Mouse (Mus musculus): ENCODE data around the gene Ostc. TPM values are rescaled to one million over a fixed set of nuclear protein-coding genes. Genes with fewer than 3 reads are reported as not detected.

Gene Ostc
- 327 and 331 TPM in 2 replicates for polyA plus RNA-seq (2014; fragmentation: Nextera tagmentation; extraction: Ambion mirVana)

DNA sequence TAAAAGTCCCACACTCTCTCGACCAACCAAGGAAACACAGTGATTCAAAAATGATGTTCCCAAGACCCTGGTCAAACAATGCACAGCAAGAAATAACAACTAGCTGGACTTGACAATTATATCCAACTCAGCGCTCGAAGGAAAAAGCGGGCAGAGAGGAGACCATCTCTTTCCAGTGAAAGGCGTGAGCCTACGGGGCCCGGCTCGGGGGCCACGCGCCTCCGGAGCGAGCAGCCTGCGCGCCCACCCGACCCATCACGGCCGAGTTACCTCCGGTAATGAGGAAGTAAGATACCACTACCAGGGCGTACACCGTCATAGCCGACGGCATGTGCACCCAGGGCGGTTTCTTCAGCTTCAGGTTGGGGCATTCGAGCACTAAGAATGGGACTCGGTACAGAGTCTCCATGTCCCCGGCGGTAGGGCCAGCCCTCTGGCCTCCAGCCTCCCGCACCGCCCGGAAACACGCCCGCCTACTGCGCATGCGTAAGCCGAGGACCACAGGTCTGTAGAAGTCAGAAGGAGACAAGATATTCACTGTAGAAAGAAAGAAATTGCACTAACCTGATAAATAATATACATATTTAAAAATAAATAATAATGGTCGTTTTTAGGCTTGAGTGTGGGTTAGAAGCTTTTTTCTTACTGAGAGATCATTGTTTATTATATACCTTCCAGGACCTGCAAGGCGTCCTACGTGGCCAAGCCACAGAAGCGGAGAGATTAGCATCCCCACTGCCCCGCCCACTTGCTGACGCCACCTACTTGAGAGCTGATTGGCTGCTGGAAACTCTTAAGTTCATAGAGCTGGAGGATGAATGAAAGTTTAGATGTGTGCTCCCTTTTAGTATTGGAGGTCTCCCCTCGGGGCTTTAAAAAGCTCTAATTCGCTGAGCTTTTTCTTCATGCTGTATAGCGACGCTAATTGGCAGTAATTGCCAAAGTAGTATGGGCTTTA lies at the start of gene Ostc:
TSS of gene Ostc (minus strand) at position 478 of the 958 bp plus-strand sequence.
- H3K4me2 ChIP-seq (replicated peaks; ENCODE audit: low read depth, low read length), result peak within 1 kb of the TSS; percentile 45
- peaks cover 4% of the 10 kb centered on the region; the same call in 1 of the 2 replicates for H3K4me1 ChIP-seq (replicated peaks; ENCODE audit: control insufficient read depth, insufficient read depth, low read length)
- no peaks in the 10 kb centered on the region for H3K27me3 ChIP-seq (ENCODE audit: control insufficient read depth, insufficient read depth, low read length)
- peak within 1 kb of the TSS; percentile 79 for H3K4me3 ChIP-seq (ENCODE audit: low read depth, low read length)
- H3K9ac ChIP-seq (ENCODE audit: low read depth, low read length), result peak within 1 kb of the TSS; percentile 85
- H3K36me3 ChIP-seq (ENCODE audit: control insufficient read depth, insufficient read depth, low read length), result no peaks in the 10 kb centered on the region
- DNase-seq (ENCODE audit: low spot score) (peak; percentile 97), ATAC-seq (ENCODE audit: low FRiP score) (peak; percentile 99)
- peak within 1 kb of the TSS; percentile 67 for H3K27ac ChIP-seq (ENCODE audit: low read depth, low read length)
- H3K9me3 ChIP-seq (ENCODE audit: control insufficient read depth, low read length), result no peaks in the 10 kb centered on the region
- under 1% methylated on average over 45 of the region's 45 CpGs for WGBS

DNA sequence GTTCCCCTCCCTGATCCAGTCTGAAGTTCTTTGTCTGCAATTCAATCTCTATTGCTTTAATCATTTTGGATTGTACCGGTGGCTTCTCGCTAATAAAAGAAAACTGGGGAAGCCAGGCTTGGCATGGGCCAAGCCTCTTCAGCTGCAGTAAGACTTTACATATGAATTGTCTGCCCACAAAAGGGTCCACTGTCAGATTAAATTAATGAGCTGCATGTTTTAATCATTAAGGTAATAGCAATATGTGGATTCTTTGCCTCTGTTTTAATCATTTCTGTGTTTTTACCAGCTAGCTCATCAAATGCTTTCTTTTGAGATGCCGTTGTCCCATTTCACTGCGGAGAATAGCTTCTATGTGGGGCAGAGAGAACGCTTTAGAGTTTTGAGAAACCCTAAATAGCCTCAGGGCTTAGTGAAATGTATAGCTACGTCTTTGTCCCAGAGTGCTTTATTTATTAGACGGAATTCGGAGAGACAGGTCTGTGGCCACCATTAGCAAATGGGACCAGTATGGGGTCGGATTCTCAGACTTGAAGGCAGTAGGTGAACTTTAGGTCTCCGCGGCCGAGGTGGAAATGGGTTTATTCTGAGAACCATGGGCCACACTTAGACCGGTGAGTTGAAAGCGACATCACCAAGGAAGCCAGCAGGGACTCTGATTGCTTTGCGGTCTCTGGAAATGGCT lies 49.1 kb upstream of the Ostc start:
- Histone ChIP-seq H3K9ac (ENCODE audit: low read depth, low read length) (no peak overlapping the region), H3K4me3 (ENCODE audit: low read depth, low read length) (no peak overlapping the region), H3K36me3 (ENCODE audit: control insufficient read depth, insufficient read depth, low read length) (no peaks in the 10 kb centered on the region), H3K4me1 (replicated peaks; ENCODE audit: control insufficient read depth, insufficient read depth, low read length) (peaks cover 3% of the 10 kb centered on the region; the same call in 1 of the 2 replicates), H3K4me2 (replicated peaks; ENCODE audit: low read depth, low read length) (no peak overlapping the region), H3K27me3 (ENCODE audit: control insufficient read depth, insufficient read depth, low read length) (no peaks in the 10 kb centered on the region), H3K9me3 (ENCODE audit: control insufficient read depth, low read length) (no peaks in the 10 kb centered on the region), H3K27ac (ENCODE audit: low read depth, low read length) (no peak overlapping the region)
- ATAC-seq (ENCODE audit: low FRiP score), result peak; percentile 65; the same call in 1 of the 2 replicates
- DNase-seq (ENCODE audit: low spot score), result peak; percentile 10
- WGBS, result 64% methylated on average over 15 of the region's 15 CpGs

DNA sequence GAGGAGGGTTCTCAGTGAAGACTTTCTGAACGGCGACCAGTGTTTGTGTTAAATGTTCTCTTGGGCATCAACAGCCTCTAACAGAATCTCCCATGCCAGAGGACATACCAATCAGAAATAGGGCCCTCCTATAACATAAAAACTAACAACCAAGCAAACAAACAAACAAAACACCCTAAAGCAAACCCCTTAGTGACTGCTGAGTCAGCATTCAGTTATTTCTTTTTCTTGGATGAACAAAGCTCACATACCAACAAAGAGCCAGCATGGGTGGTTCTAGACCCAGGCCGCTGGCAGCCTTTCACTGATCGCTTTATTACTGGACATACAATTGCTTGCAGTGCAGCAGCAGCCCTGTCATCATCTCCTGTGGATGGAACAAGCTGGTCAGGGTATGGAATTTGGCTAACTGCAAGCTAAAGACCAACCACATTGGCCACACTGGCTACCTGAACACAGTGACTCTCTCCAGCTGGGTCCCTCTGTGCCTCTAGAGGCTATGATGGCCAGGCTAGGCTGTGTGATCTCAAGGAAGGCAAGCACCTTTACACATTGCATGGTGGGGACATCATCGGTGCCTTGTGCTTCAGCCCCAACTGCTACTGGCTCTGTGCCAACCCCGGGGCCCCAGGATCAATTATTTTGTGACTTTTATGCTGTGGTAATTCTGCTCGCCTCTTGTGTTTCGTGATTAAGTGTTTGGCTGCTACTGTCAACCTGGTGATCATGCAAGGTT lies 48.0 kb upstream of the Ostc start:
- Histone ChIP-seq H3K4me1 (replicated peaks; ENCODE audit: control insufficient read depth, insufficient read depth, low read length) (peaks cover 3% of the 10 kb centered on the region; the same call in 1 of the 2 replicates), H3K9me3 (ENCODE audit: control insufficient read depth, low read length) (no peaks in the 10 kb centered on the region), H3K27ac (ENCODE audit: low read depth, low read length) (no peak overlapping the region), H3K4me2 (replicated peaks; ENCODE audit: low read depth, low read length) (no peak overlapping the region), H3K36me3 (ENCODE audit: control insufficient read depth, insufficient read depth, low read length) (no peaks in the 10 kb centered on the region), H3K4me3 (ENCODE audit: low read depth, low read length) (no peak overlapping the region), H3K9ac (ENCODE audit: low read depth, low read length) (no peak overlapping the region), H3K27me3 (ENCODE audit: control insufficient read depth, insufficient read depth, low read length) (no peaks in the 10 kb centered on the region)
- peak; percentile 11 for DNase-seq (ENCODE audit: low spot score)
- 90% methylated on average over 8 of the region's 8 CpGs for WGBS
- 0 out of 2 replicates have a peak, but pooled peaks have one; percentile 50 for ATAC-seq (ENCODE audit: low FRiP score)

DNA sequence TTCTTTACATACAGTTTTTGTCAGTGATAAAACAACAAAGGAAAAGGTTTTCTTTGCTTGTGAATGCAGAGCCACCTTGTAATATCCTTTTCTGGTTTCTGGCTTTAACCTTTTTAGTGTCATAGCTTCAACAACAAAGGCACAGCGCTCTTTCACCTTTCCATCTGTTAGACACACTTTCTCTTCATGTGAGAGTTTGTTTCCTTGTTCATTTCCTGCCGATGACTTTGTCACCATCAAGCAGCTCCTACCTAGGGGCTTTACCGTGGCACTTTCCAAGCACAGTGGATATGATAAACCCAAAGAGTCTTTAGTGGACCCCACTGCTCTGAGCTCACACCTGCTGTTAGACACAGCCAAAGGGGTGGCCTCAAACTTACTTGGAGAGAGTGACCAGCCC lies 40.0 kb upstream of the Ostc start:
- H3K4me3 ChIP-seq (ENCODE audit: low read depth, low read length), result no peak overlapping the region
- WGBS, result 87% methylated on average over 3 of the region's 3 CpGs
- ATAC-seq (ENCODE audit: low FRiP score) (no peak), DNase-seq (ENCODE audit: low spot score) (no peak)
- H3K4me1 ChIP-seq (replicated peaks; ENCODE audit: control insufficient read depth, insufficient read depth, low read length), result no peaks in the 10 kb centered on the region
- H3K36me3 ChIP-seq (ENCODE audit: control insufficient read depth, insufficient read depth, low read length), result no peaks in the 10 kb centered on the region
- H3K9me3 ChIP-seq (ENCODE audit: control insufficient read depth, low read length), result no peaks in the 10 kb centered on the region
- H3K9ac ChIP-seq (ENCODE audit: low read depth, low read length), result no peak overlapping the region
- H3K27ac ChIP-seq (ENCODE audit: low read depth, low read length), result no peak overlapping the region
- H3K4me2 ChIP-seq (replicated peaks; ENCODE audit: low read depth, low read length), result no peak overlapping the region
- no peaks in the 10 kb centered on the region for H3K27me3 ChIP-seq (ENCODE audit: control insufficient read depth, insufficient read depth, low read length)

DNA sequence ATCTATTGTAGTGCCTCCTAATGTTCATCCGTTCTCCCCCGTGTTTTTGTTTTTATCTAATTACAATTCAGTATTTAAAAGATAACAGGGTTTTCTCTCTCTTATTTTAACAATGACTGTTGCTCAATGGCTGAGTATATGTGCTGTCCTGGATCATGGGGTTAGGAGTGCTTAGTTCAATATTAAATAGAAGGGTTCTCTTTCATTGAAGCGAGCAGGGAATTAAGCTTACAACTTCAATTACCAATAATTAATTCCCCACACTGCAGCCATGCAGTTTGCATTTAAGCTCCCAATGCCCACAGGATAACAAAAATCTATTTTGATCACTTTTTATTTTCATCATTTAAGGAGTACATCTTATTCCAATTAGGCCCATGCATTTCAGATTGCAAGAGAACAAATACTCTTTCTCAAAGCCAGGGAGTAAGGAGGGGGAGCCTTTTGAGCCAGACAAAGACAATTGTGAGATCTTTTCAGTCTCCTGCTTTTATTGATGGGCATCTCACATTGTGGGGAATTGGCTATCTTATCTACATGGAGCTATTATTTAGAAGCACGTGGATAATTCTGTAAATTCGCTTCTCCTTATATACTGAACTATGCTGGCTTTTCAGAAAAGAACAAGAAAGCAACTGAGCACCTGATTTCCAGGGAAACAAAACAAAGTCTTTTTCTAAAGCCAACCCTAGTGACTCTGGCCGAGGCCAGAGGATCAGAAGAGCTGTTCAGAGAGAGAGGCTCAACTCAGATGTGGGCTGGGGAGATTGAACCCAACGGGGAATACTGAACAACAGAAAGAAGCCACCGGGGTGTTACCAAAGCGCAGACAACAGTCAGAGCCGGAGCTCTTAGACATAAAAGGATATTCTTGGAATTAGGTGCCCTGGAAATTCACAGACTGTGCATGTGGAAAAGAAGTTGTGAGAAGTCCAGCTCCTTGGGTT lies 37.7 kb upstream of the Ostc start:
- WGBS, result 47% methylated on average over 10 of the region's 10 CpGs

DNA sequence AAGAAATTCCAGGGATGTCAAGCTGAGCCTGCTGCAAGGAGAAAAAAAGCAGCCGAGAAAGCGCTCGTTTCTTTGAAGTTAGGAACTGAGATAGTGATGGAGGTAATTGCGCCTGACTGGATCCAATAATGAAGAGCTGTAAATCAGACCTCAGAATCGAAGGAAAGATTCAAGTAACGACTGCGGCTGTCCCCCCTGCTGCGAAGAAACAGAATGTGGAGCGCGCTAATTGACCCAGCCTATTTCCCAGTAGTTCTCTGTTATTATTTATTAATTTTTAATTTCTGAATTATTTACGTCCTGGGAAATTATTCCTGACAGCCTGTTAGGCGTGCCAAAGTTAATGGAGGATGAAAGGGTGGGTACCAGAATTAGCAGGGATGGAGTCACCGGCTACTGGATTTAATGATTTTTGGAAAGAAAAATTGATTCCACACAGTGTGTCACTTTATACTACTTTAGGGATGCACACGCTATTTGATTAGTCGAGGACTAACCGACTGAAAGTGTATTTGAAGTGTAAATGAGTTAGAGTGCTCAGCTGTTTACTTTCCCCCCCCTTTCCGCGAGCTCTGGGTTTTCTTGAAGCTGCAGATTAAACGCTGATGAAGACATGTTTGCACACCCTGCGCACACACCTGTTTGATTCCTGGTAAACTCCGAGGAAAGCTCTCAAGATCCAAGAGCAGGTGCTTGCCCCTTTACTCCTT lies 28.6 kb upstream of the Ostc start:
- Histone ChIP-seq H3K4me2 (replicated peaks; ENCODE audit: low read depth, low read length) (no peak overlapping the region), H3K4me1 (replicated peaks; ENCODE audit: control insufficient read depth, insufficient read depth, low read length) (no peaks in the 10 kb centered on the region), H3K27ac (ENCODE audit: low read depth, low read length) (no peak overlapping the region), H3K27me3 (ENCODE audit: control insufficient read depth, insufficient read depth, low read length) (no peaks in the 10 kb centered on the region), H3K9ac (ENCODE audit: low read depth, low read length) (no peak overlapping the region), H3K4me3 (ENCODE audit: low read depth, low read length) (no peak overlapping the region), H3K36me3 (ENCODE audit: control insufficient read depth, insufficient read depth, low read length) (no peaks in the 10 kb centered on the region), H3K9me3 (ENCODE audit: control insufficient read depth, low read length) (no peaks in the 10 kb centered on the region)
- ATAC-seq (ENCODE audit: low FRiP score) (no peak), DNase-seq (ENCODE audit: low spot score) (no peak)
- WGBS, result 59% methylated on average over 21 of the region's 21 CpGs

More for the DNA sequence above, 37.7 kb upstream of the Ostc start:
- ATAC-seq (ENCODE audit: low FRiP score), result no peak
- Histone ChIP-seq H3K9me3 (ENCODE audit: control insufficient read depth, low read length) (no peaks in the 10 kb centered on the region), H3K9ac (ENCODE audit: low read depth, low read length) (no peak overlapping the region; the same call in 1 of the 2 replicates), H3K36me3 (ENCODE audit: control insufficient read depth, insufficient read depth, low read length) (no peaks in the 10 kb centered on the region), H3K27ac (ENCODE audit: low read depth, low read length) (no peak overlapping the region), H3K27me3 (ENCODE audit: control insufficient read depth, insufficient read depth, low read length) (no peaks in the 10 kb centered on the region), H3K4me2 (replicated peaks; ENCODE audit: low read depth, low read length) (no peak overlapping the region), H3K4me3 (ENCODE audit: low read depth, low read length) (no peak overlapping the region), H3K4me1 (replicated peaks; ENCODE audit: control insufficient read depth, insufficient read depth, low read length) (no peaks in the 10 kb centered on the region)
- no peak for DNase-seq (ENCODE audit: low spot score)

DNA sequence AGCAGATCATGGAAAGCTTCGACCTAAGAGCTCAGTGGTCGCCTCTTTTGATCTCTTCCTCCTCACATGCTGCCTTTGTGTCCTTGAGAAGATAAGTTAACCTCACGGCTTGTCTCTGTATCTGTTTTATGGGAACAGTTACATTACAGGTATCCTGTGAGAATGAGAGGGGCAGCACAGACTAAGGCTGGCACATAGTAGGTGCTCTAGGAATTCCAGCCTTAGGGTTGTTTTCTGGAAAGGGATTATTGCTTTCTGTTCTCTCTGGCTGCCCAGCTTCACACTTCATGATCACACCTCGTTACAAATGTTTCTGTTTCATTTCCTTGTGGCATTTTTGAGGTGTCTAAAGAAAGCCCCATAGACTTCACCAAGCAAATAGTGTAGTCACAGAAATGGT lies 27.5 kb upstream of the Ostc start:
- DNase-seq (ENCODE audit: low spot score) (no peak), ATAC-seq (ENCODE audit: low FRiP score) (no peak)
- Histone ChIP-seq H3K27ac (ENCODE audit: low read depth, low read length) (no peak overlapping the region), H3K4me2 (replicated peaks; ENCODE audit: low read depth, low read length) (no peak overlapping the region), H3K9ac (ENCODE audit: low read depth, low read length) (no peak overlapping the region), H3K4me1 (replicated peaks; ENCODE audit: control insufficient read depth, insufficient read depth, low read length) (no peaks in the 10 kb centered on the region), H3K36me3 (ENCODE audit: control insufficient read depth, insufficient read depth, low read length) (no peaks in the 10 kb centered on the region), H3K27me3 (ENCODE audit: control insufficient read depth, insufficient read depth, low read length) (no peaks in the 10 kb centered on the region), H3K9me3 (ENCODE audit: control insufficient read depth, low read length) (no peaks in the 10 kb centered on the region), H3K4me3 (ENCODE audit: low read depth, low read length) (no peak overlapping the region)
- WGBS, result 76% methylated on average over 4 of the region's 4 CpGs
